Mouse (Mus musculus) neutrophil, adult 5-6 weeks (primary cell): ENCODE measurements around the gene Phf1. TPM values are rescaled to one million over a fixed set of nuclear protein-coding genes. Genes with fewer than 3 reads are reported as not detected.
"Not testable (repeated sequence)": the region's sequence is repeated elsewhere in the genome, so short reads cannot be mapped to it uniquely, and the experiment has no call there.

Experiments used
- ATAC-seq: fragments of 151-379, 151-347 bp; 2 replicates; pipeline ENCODE4 v1.8.0; 2017; ENCODE audit warnings: mild to moderate bottlenecking, moderate TSS enrichment; ENCODE audit not compliant: insufficient number of reproducible peaks, poor library complexity, low FRiP score, severe bottlenecking; ENCODE audit errors: extremely low read depth
- total RNA-seq: library from RNA; stranded (forward); fragments of 200-1000 nt; gene quantifications from 2 replicates; pipeline ENCODE4 v1.2.3, GENCODE M21; 2017

The Phf1 gene
- total RNA-seq, 1 experiment from 2014 or later: 95.3 TPM

DNA sequence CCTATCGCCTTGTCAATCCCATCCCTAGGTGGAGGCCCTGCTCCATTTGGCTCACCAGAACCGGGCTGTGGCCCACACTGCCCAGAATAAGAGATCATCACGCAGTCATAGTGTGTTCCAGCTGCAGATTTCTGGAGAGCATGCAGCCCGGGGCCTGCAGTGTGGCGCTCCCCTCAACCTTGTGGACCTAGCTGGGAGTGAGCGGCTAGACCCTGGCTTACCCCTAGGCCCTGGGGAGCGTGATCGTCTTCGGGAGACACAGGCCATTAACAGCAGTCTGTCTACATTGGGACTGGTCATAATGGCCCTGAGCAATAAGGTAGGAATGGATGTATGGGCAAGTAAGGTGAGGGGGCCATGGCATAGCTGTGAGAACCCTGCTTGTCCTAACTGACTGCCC lies 7.4 kb upstream of the Phf1 start:
- ATAC-seq: not testable (repeated sequence)

DNA sequence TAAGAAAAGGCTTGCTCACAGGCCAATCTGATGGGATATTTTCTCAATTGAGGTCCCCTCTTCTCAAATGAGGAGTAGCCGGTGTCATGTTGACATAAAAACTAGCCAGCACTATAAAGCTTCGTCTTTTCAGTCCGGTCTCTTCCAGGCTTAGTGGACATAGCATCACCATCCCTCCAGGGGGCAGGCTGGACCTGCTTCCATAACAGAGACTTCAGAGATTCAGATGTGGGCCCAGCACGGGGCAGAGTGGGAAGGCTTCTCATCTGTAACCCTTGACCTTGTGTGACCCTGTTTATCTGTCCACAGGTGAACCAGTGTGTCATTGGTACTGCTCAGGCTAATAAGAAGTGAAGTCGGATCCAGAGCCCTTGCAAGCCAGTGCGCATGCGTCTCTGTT lies 1.1 kb upstream of the Phf1 start:
- not testable (repeated sequence) for ATAC-seq

DNA sequence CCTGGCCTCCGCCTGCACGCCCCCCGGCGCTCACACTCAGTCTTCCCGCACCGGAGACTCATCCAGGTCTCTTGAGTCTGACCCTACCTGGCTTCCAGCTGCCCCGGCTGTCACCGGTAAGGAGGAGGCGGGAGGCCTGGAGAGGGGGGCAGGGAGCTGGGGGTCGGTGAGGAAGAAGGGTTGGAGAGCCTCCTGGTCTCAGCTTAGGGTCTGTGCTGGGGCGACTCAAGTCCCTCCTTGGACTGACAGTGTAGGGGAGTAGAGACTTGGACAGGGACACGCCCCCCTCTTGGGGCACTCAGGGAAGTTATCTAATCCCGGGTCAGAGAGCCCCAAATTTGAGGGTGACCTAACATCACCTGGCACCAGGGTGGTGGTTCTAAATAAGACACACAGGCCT lies 567 bp downstream of the Phf1 start:
- ATAC-seq: no peak

DNA sequence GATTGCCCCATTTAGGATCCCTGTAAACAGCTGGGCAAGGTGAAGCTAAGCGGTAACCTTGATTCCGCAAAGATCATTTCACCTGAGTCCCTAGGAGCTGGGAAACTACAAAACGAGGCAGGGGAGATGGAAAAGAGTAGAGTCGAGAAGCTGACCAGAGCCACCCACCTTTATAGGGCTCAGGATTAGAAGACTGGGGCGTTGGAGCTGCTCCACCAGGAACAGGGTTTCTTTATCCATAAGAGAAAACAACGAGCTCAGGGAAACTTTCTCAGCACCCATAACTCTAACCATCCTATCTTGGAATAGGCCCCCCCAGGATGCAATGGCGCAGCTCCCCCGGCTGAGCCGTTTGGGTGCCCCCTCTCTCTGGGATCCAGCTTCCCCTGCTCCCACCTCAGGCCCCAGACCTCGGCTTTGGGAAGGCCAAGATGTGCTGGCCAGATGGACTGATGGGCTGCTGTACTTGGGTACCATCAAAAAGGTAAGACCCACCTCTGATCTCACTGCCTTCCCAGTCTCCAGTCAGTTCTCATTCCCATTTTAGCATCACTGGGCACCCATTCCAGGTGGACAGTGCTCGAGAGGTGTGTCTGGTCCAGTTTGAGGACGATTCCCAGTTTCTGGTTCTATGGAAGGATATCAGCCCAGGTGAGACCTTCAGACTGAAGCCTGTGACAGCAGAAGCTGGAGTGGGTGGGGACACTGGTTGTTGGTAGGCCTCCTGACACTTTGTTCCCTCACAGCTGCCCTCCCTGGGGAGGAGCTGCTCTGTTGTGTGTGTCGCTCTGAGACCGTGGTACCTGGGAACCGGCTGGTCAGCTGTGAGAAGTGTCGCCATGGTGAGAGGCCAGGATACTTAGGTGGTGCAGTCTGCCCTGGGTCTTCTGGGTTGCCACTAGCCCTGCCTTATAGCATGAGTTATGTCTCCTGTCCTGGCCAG lies 1.3 kb downstream of the Phf1 start:
- no peak for ATAC-seq

DNA sequence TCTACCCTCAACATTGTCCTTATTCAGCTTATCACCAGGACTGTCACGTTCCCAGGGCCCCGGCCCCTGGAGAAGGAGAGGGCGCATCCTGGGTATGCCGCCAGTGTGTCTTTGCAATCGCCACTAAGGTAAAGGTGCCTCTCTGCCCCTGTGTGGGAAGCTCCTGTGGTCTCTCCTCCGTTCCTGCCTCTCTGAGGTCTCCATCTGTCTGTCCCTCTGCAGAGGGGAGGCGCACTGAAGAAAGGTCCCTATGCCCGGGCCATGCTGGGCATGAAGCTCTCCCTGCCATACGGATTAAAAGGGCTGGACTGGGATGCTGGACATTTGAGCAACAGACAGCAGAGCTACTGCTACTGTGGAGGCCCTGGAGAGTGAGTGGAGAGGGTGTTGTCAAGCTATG lies 2.2 kb downstream of the Phf1 start:
- ATAC-seq: no peak

DNA sequence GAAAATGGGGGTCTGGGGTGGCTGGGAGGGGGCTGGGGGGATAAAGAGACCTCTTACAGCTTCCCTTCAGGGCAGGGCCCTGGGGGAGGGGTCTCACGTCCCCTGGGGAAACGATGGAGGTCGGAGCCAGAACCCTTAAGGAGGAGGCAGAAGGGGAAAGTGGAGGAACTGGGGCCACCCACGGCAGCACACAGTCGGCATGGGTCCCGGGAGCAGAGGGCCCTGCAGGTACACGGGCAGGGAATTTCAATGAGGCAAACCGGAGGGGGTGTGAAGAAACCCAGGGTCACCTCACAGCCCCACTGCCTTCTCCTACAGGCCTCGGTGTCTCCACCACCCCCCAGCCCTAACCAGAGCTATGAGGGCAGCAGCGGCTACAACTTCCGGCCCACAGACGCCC lies 3.6 kb downstream of the Phf1 start:
- ATAC-seq: no peak

DNA sequence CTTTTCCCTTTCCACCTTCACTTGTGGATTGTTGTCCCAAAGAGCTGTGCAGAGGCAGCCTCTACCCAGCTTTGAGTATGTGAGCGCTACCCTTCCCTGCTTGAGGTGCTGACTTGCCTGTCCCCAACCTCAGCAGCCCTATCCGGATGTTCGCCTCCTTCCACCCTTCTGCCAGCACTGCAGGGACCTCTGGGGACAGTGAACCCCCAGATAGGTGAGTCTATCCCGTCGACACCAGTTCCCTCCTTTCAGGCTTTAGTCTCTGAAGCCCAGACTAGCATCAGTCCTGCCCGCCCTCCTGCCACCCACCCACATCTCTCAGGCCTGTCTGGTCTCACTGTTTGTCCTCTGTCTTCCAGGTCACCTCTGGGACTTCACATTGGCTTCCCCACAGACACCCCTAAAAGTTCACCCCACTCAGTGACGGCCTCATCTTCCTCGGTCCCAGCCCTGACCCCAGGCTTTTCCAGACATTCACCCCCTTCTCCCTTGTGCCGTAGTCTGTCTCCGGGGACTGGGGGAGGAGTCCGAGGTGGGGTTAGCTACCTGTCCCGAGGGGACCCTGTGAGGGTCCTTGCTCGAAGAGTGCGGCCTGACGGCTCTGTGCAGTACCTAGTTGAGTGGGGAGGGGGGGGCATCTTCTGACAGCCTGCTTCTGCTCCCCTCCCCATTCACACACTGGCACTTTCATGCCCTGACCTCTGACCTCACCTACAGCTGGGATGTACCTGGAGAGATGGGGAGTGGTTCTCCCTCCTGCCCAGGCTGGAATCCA lies 4.3 kb downstream of the Phf1 start:
- no peak for ATAC-seq

DNA sequence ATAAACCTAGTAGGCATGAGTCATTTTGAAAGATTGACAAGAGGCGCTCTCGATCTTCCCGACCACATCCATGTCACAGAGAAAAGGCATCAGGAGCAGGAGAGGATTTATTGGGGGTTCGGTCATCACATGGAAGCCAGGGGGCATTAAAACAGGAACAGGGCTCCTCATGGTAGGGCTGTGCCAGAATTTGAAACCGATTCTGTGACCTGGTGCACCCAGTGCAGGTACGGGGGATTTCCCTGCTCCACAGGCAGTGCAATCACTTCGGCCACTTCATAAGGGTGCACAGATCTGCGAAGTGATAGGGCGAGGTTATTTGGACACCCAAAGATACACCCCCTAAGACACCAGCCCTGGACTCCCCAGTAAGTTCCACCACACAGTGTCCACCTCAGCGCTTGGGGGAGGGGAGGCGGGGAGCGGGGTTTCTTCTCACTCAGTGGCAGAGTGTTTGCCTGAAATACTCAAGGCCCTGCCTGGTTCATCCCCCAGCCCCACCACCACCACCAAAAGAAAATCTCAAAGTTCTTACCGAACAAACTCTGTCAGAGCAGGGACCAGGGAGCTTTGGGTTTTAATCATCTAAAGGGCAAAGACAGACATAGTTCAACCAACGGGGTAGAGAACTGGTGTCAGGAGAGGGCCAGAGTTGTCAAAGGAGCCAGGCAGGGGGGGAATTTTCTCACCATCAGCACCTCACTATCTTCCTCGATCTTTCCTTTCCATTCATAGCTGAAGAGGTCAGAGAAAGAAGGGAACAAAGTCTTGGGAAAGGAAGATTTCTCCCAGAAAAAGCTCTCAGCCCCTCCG lies 5.2 kb downstream of the Phf1 start:
- ATAC-seq: no peak

DNA sequence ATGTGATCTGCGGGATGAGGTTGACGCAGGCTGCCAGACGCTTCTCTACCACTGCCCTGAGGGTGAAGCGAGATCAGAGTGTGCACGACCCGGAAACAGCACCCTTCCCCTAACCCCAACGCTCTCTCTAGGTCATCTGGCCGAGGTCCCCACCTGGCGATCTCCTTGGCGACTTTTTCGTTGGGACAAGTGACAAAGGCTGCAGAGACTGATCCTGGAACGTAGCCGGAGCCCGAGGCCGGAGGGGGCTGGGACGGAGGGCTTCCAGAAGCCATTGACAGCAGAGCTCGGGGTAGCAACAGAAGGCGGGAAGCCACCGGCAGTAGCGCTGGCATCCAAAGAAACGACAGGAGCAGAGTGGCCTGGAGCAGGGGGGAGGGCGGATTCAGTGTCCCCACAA lies 5.9 kb downstream of the Phf1 start:
- no peak for ATAC-seq

DNA sequence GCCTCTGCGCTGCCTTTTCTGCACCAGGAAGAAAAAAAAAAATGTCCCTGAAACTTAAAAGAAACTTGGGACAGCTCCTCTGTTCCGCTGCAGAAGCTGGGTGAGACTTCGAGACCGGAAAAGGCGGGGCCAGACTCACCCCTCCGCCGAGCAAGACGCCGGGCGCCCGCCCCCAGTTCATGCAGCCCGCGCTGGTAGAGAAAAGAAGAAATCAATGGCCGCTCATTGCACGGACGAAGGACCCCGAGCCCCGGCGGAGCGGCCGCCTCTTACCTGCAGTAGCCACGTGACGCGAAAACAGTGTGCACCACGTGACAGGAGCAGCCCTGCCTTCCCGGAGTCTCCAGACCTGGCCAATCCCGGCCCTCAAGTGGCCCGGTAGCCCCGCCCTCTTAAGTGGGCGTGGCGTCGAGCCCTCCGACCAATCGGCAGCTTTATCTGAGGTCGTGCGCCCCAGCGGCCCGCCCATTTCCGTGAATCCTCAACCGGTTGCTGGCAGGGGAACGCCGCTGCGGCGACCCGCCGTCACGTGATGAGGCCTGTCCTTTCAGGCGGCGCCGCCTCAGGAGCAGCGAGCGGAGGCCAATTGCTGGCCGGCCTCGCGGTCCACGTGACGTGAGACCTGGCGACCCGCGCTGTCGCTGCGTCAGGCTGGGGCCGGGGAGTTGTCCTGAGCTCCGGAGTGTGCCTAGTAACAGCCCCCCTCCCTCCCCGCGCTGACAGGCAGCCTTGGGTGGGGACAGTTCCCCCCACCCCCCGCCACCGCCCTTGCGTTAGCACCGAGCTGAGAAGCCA lies 6.5 kb downstream of the Phf1 start, which contains the start of gene Cuta:
Gene Cuta, minus strand, starts transcription at position 392 of the 795 bp plus-strand sequence.
- peak; percentile 89 for ATAC-seq

DNA sequence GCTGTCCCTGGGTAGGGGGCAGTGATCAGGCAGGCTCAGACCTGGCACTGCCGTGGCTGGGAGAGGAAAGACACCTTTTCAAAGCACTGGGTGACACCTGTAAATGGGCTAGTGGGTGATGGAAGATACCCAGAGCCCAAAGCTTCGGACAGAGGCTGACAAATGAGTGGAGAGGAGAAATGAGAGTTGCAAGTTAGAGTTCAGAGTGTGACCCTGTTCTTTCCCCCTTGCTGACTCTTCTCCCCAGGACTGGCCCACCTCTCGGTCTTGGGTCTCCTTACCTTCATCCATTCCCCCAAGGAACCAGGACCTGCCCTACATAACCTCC lies 7.1 kb downstream of the Phf1 start:
- ATAC-seq: no peak

DNA sequence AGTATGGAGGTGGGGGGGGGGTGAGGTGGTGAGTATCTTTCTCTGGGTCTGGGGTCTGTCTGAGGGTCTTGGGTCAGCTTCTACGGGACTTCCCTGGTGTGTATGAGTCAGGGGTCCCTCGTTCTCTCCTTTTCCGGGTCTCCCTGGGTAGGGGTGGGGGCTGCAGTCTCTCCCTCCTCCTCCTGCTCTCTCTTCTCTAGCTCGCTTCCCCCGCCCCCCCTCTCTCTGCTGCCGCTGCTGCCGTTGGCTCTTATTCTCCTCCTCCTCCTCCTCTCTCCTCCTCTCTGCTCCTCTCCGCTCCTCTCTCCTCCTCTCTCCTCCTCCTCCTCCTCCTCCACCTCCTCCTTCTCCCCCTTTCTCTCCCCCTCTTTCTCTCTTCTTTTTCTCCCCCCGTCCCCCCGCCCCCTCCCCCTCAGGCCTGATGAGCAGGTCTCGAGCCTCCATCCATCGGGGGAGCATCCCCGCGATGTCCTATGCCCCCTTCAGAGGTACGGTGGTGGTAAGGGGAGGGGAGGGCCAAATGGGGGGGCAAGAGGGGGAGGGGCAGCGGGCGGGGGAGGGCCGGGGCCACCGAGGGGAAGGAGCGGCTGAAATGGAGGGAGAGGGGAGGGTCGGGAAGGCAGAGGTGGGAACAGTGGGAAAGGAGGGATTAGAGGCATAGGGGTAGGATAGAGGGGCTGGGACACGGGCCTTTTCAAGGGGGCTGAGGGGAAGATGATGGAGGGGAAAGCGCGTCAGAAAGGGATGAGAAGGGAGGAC lies 8.4 kb downstream of the Phf1 start, which contains the start of gene Syngap1:
Gene Syngap1, plus strand, starts transcription at position 223 of the 759 bp plus-strand sequence.
- no peak for ATAC-seq

DNA sequence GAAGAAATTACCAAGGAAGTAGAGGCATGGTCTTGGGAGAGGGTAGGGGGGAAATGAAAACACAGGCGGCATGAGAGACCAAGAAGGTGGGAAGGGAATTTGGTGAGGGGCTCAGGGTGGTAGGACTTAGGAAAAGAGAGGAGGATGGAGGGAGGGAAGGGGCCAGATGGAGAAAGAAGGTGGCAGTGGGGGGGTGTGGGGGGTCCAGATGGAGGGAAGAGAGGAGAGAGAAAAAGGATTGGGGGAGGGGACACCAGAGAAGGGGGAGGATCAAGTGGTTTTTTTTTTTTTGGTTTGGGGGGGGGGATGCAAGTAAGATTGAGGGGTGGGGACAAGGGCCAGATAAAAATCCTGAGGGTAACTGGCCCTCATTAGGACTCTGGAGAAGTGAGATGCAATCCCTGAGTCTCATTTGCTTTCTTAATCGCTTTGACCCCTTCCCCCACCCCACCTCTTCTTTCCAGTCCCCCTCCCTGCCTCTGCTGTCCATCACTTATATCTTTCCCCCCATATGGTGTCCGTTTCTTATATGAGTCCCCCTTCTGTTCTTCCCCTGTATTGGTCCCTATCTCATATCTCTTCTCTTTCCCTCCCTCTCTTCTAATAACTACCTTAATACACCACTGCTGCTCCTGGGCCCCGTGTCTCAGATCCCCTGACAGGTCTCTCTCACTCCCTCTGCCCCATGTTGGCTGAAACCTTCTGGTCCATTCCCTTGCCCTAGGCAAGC lies 9.2 kb downstream of the Phf1 start:
- no peak for ATAC-seq

DNA sequence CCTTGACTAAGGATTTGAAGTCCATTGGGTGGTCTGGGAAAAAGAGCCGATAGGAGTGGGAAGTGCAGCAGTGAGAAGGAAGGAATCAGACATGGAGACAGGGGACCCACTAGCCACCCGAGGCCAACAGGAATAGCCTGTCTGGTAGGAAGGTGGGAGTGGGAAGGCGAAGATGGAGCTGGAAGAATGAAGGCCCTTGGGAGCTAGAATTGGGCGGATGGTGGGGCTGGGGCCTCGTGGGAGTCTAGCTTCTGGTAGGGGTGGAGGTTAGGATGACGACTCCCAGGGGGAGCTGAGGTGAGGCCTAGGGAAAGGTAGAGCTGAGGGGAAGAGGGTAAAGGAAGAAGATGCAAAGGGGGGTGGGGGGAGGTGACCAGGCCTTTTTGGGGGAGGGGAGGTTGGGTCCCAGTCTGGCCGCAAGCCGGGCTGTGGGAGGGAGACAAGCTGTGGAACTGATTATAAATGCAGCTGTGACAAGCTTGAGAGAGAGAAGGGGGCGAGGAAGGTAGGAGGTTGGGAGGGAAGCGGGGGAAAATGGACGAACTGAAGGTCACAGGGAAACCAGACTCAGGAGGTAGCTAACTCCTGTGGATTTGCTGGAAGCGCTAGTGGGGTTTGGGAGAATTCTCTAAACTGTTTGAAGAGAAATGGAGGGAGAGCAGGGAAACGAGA lies 13.1 kb downstream of the Phf1 start:
- no peak for ATAC-seq

DNA sequence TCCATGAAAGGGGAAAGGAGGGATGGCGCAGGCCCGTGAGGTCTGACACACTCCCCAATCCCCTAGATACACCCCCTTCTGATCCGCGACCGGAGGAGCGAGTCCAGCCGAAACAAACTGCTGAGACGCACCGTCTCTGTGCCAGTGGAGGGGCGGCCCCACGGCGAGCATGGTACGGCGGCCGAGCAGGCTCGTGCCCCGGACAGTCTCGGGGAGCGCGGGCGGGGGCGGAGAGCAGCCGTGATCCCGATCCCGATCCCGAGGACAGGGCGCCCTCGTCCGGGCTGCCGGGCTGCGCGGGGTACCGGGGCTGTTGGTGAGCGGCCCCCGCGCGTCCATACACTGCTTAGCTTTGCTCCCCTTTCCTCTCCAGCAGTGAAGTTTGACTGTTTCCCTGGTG lies 13.7 kb downstream of the Phf1 start:
- no peak for ATAC-seq

DNA sequence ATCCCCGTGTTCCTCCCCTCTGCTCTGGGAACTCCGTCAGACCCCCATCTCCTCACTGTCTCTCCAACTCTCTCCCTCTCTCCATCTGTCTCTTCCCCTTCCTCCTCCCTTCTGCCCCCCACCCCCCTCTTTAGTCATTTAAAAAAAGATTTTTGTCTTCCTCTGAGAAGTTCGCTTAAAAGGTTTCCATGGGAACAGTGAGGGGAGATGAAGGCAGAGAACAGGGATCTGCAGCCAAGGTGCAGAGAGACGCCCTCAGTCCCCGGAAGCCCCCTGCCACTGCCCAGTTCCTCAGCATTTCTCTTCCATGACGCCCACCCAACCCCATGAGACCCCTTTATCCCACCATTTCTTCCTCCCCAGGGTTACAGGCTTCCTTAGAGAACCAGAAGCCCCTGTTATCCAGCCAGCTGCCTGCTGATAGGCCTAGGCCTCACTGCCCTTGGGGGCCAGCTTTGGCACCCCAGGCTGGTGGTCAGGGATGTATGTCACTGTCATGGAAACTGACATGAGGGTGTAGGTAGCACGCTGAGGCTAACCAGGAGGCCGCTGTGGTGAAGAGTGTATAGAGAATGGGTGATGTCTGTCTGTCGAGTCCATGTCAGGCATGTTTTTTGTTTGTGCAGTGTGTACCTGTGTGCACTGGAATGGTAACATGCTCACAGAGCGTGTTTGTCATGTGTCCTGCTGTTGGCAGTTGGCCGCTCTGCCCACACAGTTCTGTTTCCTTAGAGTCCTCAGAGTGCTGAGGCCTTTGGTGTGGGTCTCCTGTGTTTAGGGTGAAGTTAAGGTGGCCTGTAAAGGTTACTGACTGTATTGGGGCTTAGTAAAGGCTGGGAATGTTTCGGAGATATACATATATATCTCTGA lies 14.6 kb downstream of the Phf1 start:
- no peak for ATAC-seq
